Mouse (Mus musculus): ENCODE measurements around the gene Itk.

Gene Itk

DNA sequence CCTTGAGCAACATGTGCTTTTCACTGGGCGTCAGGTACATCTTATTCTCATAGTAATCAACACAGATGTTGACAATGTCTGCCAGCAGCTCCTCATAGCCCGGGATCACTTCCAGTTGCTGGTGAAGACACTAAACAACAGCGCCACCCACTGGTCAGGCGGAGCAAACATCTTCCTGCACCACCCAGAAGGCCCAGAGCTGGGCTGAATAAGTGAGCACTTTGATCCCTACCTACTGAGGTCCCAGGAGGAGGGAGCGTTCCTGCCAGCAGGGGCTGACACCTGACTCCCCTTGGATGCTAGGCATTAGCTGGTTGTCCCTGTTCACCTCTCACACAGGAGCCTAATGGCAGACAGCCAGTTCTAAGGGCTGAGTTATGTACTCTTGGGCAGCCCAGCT, 112.5 kb downstream of the Itk start:
- DNase-seq (ENCODE audit: low spot score in 2 of 2): peak; percentile 25 to 41

DNA sequence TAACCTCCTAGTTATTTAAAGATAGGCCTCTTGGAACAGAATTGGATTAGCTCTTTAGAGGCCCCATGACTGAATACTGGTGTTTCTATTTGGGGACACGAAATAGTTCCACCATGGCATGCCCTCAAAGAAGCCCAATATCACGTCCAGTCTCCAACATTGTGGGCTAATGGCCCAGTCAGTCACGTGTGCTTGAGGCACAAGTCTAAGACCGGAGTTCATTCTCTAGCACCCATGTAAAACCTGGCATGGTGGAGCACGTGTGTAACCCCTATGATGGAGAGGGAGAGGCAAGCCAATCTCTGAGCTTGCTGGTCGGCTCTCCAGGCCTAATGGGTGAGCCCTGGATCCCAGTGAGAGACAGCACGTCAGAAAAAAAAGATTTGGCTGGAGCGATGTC, 113.1 kb downstream of the Itk start:
- DNase-seq (ENCODE audit: low spot score in 2 of 2): no peak

GRCm38 (mm10) chr11:46275302-46275701, 114.0 kb downstream of the Itk start:
- peak; percentile 83 to 86 for DNase-seq (ENCODE audit: low spot score in 2 of 2)
